Mouse (Mus musculus) R1 (cell line): ENCODE results near the gene Necap1.
A peak's percentile ranks its signal among the peaks of the same experiment; 100 is the strongest.

Experiments used
- DNase-seq: peaks from one replicate; pipeline ENCODE4 v3.0.0-alpha.2; 2018; ENCODE audit warnings: low read depth, low spot score

The Necap1 gene

DNA sequence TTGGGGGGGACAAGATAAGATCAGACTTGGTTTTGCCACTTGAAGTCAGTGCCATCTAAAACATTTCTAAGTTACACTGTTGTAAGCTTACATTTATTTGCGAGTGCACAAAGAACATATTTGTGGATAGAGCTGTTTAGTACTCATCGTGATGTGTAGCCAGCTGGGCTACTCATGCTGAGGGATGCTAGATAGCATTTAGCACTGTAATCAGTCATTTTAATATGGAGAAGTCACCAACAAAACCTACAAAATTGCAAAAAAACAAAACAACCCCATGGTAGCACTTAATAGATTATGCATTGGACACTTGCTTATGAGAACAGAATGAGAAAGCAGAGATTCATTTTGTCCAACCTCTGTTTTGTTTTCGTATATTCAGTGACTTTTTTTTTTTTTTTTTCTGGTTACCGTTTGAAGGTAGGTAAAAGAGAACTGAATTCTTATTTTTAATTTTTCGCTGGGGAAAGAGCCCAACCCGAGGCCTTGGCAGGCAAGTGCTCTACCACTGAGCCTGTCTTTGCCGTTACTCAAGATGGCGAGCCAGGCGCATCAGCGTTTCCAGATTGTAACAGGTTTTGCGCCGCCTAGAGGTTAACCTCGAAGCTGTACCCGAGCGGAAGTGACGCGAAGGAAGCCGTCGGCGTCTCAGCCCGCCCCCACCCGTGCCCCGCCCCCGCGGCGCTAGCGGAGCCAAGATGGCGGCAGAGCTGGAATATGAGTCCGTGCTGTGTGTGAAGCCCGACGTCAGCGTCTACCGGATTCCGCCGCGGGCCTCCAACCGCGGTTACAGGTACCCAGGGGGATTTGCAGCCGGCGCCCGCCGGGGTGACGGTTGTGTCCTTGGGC is at the start of gene Necap1:
Necap1 (plus strand) TSS at position 604 of the 849 bp plus-strand sequence.
- DNase-seq, result peak; percentile 96

DNA sequence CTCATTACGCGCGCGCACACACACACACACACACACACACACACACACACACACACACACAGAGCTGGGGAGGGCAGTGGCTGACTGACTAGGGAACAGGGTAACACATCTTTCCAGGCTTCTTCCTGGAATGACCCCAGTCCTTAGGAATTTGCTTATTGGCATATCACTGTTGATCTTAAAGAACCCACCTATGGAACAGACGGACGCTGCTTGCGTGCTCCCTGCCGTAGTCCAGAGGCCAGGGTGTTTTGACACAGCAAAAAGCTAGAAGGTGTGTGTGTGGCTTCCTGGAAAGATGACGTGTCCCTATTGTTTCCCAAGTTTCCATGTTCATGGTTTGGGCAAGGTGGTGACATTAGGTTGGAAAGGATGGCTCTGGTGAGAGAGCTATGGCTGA is 49.1 kb upstream of the Necap1 start:
- no peak for DNase-seq

DNA sequence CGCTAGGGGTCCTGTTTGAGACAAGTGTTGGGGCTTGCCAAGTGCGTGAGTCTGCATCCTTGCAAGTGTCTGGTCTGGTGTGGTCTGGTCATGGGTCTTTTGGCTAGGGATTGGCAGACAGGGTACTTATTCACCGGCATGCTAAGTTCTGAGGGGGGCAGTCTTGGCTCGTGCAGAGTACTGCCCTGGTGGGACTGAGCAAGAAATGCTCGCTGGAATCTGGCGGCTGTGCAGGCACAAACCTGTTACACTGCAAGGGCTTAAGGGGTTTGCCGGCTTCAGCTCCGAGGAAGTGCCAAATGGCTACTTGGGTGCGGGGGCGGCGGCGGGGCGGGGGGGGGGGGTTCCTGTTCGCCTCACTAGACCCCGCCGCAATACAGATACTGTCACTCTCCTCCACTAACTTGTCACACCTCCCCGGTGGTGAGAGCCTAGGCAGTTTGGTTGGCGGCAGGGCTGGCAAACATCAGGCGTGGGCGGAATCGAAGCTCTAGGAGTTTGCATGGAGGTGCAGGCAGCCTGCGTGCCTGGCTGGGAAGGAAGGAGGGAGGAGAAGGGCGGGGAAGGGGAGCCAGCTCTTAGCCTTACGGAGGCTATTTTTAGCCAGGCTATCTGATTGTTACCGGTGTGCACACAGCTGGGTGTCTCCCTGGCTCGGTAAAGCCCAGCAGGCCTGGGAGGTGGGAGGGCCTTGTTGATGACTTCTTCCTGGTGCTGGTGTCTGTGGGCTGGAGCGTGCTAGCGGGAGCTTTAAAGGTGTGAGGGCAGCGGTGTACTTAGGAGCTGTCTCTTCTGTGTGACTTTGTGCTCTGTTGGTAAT is 48.1 kb upstream of the Necap1 start:
- peak; percentile 91 for DNase-seq

DNA sequence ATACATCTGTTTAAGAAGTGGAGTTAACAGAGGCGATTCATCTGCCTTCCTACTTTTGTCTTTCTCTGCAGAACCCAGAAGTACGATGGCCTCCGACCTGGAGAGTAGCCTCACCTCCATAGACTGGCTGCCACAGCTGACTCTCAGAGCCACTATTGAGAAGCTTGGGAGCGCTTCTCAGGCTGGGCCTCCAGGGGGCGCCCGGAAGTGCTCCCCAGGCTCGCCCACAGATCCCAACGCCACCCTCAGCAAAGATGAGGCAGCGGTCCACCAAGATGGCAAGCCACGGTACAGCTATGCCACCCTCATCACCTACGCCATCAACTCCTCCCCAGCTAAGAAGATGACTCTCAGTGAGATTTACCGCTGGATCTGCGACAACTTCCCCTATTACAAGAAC is 46.2 kb upstream of the Necap1 start:
- DNase-seq, result peak; percentile 76

DNA sequence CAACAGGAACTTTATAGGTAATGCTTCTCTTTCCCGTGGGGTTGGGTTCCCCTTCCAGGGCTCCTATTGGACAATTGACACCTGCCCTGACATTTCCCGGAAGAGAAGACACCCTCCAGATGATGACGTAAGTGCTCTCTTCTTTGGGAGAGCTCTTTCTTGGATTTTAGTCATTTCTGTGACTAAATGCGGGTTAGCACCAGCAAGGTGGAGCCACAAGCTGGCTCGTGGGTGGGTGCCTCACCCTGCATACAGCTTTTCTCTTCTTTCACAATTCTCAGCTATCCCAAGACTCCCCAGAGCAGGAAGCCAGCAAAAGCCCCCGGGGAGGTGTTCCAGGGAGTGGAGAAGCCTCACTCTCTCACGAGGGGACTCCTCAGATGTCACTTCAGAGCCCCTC is 41.4 kb upstream of the Necap1 start:
- DNase-seq, result peak; percentile 66

DNA sequence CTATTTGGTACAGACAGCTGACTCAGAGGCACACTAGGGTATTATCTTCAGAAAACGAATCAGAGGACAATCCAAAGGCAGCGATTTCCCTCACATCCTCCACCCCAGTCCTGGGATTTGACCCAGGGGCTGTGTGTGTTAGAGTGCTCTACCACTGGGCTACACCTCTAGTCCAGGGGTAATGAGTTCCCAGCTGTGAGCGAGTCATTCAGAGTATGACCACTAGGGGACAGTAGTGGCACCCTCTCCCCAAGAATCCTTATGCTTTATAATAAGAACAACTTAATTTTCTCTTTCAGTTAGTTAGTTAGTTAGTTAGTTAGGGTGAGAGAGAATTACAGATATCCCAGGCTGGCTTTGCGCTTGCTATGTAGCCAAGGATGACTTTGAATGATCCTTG is 39.9 kb upstream of the Necap1 start:
- DNase-seq, result peak; percentile 77

DNA sequence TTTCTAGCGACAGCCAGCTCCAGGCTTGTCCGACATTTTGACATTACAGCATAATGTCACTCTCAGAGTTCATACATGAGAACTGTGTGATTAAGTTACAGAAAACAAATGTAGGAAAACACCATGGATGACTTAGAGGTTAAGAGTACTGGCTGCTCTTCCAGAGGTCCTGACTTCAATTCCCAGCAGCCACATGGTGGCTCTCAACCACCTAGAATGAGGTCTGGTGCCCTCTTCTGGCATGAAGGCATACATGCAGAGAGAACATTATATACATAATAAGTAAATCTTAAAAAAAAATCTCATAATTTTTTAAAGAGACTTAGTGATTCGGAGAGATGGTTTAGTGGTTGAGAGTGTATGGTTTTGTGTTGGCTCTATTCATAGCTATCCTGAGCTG is 37.3 kb upstream of the Necap1 start:
- DNase-seq, result no peak

DNA sequence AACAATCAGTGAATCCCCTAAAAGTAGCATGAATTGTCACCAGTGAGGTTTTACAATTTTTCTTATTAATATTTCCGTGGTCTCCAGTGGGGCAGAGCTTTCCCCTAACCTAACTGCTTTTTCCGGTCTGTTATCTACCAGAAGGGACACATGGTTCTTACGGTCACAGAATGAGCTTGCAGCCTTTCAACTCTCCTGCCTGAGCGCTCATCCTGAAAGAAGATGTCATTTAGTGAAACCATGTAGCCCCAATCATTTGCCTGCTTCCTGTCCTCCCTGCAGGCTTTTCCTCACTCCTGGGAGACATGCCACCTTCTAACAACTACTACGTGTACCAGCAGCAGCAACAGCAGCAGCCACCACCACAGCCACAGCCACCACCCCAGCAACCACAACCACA is 36.7 kb upstream of the Necap1 start:
- no peak for DNase-seq

DNA sequence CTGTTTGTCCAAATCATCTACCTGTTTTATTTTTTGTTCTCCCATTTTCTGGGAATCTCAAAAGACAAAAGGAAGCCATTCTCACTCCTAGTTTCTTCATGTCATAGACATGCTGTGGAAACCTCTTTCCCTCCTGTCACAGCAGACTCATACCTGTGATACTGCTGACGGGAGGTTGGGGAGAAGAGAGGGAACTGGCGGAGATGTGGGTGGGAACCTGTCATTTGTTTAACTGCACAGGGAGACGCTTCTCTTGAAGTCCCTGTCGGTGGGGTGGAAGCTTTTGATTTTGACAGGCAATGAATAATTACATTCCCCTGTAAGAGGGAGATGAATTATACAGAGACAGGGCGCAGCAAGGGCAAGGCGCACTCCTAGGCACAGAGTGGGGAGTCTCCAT is 30.5 kb upstream of the Necap1 start:
- DNase-seq, result no peak

DNA sequence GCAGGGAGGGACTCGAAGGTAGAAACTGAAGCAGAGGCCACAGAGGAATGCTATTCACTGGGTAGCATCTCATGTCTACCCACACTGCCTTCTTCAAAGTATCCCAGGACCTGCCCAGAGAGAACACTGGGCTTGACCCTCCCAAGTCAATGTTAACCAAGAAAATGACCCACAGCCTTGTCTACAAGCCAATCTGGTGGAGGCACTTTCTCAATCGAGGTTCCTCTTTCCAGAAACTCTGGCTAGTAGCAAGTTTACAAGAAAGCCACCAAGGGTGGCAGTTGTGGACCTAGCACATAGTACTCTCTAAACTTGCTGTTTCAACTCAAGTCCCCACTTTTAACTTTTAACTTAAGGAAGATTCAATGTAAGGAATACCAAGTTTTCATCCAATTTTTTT is 21.6 kb upstream of the Necap1 start:
- DNase-seq, result no peak

DNA sequence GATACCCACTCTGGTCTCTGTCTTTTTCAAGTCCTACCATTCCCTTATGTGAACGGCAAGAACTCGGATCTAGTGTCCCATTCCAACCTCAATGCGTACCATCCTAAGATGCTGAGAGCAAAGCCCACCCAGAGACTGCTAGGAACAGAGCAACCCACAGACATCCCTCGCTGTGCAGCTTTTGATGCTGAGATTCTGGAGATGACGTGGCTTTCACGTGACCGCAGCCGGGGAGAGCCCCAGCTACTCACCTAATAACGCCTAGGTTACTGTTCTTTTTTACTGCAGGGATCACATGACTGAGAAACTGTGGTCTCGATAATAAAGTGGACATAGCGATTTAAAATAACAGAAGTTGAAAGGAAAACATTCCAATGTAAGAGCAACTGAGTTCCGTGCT is 19.7 kb upstream of the Necap1 start:
- no peak for DNase-seq

DNA sequence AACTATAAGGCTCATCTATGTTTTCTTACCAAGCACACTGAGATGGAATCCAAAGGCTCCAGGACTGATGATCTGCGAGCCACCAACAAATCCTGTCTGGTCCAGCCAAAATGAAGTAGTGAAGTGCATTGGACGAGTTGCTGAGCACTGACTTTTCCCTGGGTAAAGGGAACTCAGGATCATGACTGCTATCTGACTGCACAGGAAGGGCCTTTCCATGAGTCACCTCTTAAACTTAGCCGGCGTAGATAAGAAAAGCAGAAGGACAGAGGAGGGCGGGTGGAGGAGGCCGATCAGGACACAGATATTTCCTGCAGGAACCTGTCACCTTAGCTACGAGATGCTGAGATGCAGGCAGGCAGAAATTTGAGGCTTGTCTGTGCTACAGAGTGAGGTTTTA is 18.3 kb upstream of the Necap1 start, which contains the start of gene C3ar1:
C3ar1 (minus strand) TSS at position 207 of the 400 bp plus-strand sequence.
- DNase-seq, result no peak

DNA sequence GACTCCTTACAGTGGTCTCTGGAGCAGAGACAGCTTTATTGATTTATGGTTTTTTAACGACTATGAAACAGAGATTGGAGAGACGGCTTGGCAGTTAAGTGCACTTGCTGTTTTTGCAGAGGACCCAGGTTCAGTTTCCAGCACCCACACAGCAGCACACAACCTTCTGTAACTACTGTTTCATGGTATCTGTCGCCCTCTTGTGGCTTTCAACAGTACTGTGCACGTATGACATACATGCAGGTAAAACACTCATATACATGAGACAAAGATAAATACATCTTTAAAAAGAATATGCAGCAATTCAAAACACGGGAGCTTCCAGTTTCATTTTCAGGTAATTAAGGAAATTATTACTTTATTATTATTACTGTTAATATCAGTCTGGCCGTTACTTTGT is 11.8 kb upstream of the Necap1 start:
- DNase-seq, result peak; percentile 45

DNA sequence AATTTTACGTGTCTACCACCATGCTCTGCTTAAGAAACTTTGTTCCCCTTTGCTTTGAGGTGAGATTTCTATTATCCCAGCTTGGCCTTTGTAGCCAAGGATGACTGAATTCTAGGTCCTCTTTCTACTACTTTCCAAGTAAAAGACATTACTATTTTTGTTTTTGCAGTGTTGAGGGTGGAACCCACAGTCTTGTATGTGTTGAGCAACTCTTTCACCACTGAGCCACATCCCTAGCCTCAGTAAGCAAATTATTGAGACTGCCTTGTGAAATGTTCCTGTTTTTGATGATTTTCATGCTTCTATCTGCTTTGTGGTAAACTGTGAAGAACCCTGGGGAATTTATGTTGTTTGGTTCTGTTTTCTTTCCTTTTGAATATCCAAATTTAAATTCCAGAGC is 11.4 kb upstream of the Necap1 start:
- no peak for DNase-seq

DNA sequence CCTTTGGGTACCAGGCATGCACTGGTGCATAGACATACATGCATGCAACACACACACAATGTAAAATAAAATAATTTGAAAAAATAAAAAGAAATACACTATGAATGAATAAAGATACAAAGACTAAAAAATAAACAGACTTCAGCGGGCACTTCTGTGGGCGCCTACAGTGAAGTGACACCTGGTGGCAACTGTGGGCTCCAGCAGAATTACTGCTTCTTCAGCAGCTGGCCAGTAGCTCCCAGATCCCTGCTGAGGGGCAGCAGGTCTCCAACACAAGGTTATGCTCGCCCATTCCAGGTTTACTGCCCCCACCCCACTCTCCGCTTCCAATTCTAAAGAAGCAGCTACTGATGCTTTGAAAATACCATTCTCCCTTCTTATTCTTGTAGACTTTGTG is 6.4 kb upstream of the Necap1 start:
- no peak for DNase-seq

DNA sequence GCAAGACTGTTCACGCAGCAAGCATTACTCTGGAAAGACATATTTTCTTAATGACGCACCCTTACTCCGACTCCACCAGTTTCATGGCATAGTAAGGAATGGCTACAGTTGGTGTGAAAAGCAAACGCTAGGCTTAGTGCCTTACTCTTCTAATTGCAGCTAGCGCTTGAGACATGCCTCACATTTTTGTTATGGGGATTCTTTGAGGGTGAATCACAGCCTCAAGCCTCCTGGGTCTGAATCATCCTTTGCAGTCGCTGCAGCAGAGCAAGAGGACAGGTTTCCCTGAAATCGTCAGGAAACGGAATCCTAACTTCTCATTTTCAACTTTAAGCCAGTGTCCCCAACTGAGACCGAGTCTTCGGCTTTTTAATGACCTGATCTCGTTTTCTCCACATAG is 4.4 kb upstream of the Necap1 start:
- no peak for DNase-seq

DNA sequence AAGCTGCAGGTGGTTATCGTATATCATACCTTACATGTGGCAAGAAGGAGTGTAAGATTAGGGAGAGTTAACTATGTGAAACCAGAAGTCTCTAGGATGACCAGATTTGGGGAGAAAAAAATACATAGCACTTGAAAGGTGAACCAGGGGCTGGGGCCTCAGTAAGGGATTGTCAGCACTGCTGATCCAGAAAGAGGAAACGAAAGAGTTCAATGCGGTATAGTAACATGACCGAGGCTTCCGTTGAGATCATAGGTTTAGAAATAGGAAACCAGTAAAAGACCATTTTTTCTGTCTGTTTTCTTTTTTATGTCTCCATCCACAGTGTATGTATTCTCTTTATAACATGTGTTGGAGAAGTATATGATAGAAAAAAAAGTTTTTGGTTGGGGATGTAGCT is 1.5 kb upstream of the Necap1 start:
- no peak for DNase-seq

DNA sequence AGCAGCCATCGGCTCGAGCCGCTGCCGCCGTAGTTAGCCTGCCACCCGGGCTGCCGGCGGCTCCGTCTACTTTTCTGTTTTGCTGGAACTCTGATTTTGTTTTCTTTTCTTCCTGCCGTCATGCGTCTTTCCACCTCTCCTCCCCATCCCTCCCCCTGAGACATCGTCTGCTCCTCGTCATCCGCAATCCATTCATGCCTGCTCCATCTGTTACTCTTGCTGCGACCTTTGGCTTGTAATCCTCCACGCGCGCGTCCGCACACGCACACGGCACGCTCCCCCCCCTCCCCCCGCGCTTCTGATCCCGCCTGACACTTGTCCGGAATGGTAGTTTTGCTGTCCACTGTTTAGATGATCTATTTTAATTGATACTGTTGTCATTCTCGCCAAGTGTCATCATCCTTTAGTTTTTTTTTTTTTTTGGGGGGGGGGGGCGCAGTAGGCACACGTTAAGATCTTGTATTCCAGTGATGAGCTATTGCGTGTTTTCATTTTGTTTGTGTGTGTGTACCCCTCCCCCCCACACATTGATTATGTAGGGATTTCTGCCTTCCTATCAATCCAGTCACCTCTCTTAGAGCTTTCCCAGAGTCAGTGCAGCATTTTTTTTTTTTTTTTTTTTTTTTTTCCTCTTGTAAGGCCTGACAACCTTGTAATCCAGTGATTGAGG is 581 bp downstream of the Necap1 start:
- peak; percentile 61 for DNase-seq

DNA sequence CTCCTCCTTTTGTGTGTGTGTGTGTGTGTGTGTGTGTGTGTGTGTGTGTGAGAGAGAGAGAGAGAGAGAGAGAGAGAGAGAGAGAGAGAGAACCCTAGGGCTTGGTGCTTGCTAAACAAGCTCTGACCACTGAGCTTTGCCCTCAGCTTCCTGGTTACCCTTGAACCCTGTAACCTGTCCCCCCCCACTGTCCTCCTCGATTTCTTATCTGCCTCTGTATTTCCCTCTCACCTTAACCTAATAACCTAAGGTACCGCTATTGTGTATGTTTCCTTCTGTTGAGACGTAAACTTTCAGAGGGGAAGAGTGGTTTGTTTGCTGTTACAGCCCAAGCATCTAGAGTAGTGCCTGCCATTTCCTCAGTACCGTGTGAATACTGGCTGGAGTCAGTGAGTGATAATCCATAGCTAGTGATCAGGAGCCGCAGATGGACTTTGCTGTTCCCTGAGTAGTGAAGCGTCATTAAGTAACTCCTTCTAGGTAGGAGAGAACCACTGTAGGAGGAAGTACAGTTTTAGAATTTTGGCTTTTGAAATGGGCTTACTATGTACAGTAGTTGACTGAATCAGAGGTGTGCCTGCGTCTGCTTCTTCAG is 5.0 kb downstream of the Necap1 start:
- no peak for DNase-seq

DNA sequence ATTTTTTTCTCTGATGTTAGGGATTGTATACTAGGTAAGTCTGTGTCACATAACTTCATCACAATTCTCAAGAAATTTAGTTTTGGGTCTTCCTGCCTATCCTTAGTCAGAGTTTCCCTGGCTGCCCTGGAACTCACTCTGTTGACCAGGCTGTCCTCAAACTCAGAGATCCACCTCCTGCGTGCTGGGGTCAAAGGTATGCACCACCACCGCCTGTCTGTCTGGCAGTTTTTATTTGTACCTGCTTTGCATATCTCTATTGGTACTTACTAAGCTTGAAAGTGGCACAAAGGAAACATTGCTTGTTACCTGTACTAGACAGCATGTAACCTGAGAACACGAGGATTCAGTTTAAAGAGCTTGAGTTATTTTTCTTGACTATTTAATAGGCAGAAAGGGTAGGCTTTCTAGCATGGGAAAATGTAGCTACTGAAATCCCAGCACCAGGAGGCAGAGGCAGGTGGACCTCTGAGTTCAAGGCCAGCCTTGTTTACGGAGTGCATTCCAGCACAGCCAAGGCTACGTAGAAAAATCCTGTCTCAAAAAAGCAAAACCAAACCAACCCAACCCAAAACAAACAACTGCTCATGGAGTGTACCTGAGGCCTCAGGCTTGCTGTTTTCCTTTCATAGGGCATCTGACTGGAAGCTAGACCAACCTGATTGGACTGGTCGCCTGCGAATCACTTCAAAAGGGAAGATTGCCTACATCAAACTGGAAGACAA is 5.7 kb downstream of the Necap1 start:
- DNase-seq, result no peak

DNA sequence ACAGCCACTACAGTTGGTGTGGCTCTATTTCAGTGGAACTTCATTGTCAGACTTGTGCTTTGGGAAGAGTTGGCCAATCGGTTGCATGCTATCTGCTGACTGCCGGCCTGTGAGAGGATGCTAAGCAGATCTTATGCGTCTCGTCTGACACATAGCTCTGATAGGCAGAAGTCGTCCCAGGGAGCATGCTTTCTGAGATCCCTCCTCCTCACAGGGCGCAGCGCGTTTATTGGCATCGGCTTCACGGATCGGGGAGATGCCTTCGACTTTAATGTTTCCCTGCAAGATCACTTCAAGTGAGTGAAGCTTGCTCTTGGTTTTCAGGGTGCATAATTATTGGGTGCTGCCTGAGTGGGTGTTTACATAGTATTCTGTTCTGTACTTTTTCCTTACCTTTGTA is 7.0 kb downstream of the Necap1 start:
- DNase-seq, result no peak
